Mouse (Mus musculus) kidney, adult 2 months (tissue): Measurements from ENCODE around the gene Kctd15.

ENCODE experiments used
- CTCF ChIP-seq: fragments of 200-500 bp; conservative IDR thresholded peaks from 2 replicates; pipeline ENCODE4 v1.5.1; 2011; ENCODE audit warnings: low read depth, mild to moderate bottlenecking, control low read depth, low read length, moderate library complexity, mixed read lengths; ENCODE audit not compliant: insufficient read depth, insufficient read length
- POLR2A ChIP-seq: fragments of 200-500 bp; IDR thresholded peaks from one replicate; pipeline ENCODE4 v1.6.1; 2011; ENCODE audit warnings: low read depth, low read length, control low read depth

- TF ChIP-seq CTCF, result no peak
- no peak for TF ChIP-seq POLR2A
Measured at GRCm38 (mm10) chr7:34675120-34675790, 18.7 kb upstream of the Kctd15 start.
